Mouse (Mus musculus): Measurements from ENCODE around the gene Ptger4.
"Not testable (repeated sequence)": the region's sequence is repeated elsewhere in the genome, so short reads cannot be mapped to it uniquely, and the experiment has no call there.

Gene Ptger4

GRCm38 (mm10) chr15:5237012-5237660 lies 6.9 kb downstream of the Ptger4 start:
- no peak for DNase-seq

- peak; percentile 83 for DNase-seq
These were observed 7.4 kb downstream of the Ptger4 start for GRCm38 (mm10) chr15:5236538-5236937.

GRCm38 (mm10) chr15:5235527-5235926 lies 8.5 kb downstream of the Ptger4 start:
- DNase-seq = peak; percentile 56

GRCm38 (mm10) chr15:5234659-5235058 lies 9.3 kb downstream of the Ptger4 start:
- DNase-seq = no peak

GRCm38 (mm10) chr15:5230746-5231145 lies 13.2 kb downstream of the Ptger4 start:
- DNase-seq = not testable (repeated sequence)

GRCm38 (mm10) chr15:5220491-5220890 lies 23.5 kb downstream of the Ptger4 start:
- DNase-seq = no peak

- DNase-seq = no peak
These were observed 34.9 kb downstream of the Ptger4 start for GRCm38 (mm10) chr15:5209116-5209515.

GRCm38 (mm10) chr15:5205222-5205621 lies 38.8 kb downstream of the Ptger4 start:
- no peak for DNase-seq

- no peak for DNase-seq
These were observed 47.3 kb downstream of the Ptger4 start for GRCm38 (mm10) chr15:5196691-5197090.

GRCm38 (mm10) chr15:5195987-5196514 lies 47.9 kb downstream of the Ptger4 start:
- peak; percentile 22 for DNase-seq

GRCm38 (mm10) chr15:5194931-5195330 lies 49.1 kb downstream of the Ptger4 start:
- DNase-seq = no peak

GRCm38 (mm10) chr15:5194446-5194845 lies 49.5 kb downstream of the Ptger4 start:
- DNase-seq = no peak

GRCm38 (mm10) chr15:5193833-5194232 lies 50.2 kb downstream of the Ptger4 start:
- no peak for DNase-seq

- peak; percentile 51 for DNase-seq
These were observed 54.4 kb downstream of the Ptger4 start for GRCm38 (mm10) chr15:5189504-5190093.

- DNase-seq = no peak
These were observed 56.0 kb downstream of the Ptger4 start for GRCm38 (mm10) chr15:5188029-5188428.

GRCm38 (mm10) chr15:5187116-5187515 lies 56.9 kb downstream of the Ptger4 start:
- DNase-seq = no peak

- no peak for DNase-seq
These were observed 57.7 kb downstream of the Ptger4 start for GRCm38 (mm10) chr15:5186293-5186675.

GRCm38 (mm10) chr15:5185366-5186292 lies 58.4 kb downstream of the Ptger4 start, which contains the start of gene Ttc33:
Gene Ttc33 (plus strand): TSS chr15:5185525.
- peak; percentile 85 for DNase-seq

GRCm38 (mm10) chr15:5184668-5185330 lies 59.2 kb downstream of the Ptger4 start:
- no peak for DNase-seq

- no peak for DNase-seq
These were observed 70.7 kb downstream of the Ptger4 start for GRCm38 (mm10) chr15:5173217-5173820.

GRCm38 (mm10) chr15:5165121-5165773 lies 78.7 kb downstream of the Ptger4 start:
- DNase-seq = no peak

GRCm38 (mm10) chr15:5158827-5159226 lies 85.2 kb downstream of the Ptger4 start:
- DNase-seq = peak; percentile 28
